Mouse (Mus musculus) liver, postnatal 0 days (tissue): ENCODE measurements around the gene H2-T3. TPM values are rescaled to one million over a fixed set of nuclear protein-coding genes. Genes with fewer than 3 reads are reported as not detected.

Experiments
- ATAC-seq: fragments of 200-750 bp; cut with Nextera tagmentation; 2 replicates; pipeline ENCODE4 v1.8.0; 2017; ENCODE audit warnings: mild to moderate bottlenecking, moderate library complexity
- DNase-seq: peaks from one replicate; pipeline ENCODE4 v3.0.0-alpha.2; 2016
- H3K27ac ChIP-seq: fragments of 300-500 bp; sonication (generic); 2 replicates; pipeline ENCODE4 v1.5.1; 2014; ENCODE audit warnings: antibody characterized with exemption, moderate library complexity, mild to moderate bottlenecking, low read depth
- H3K27me3 ChIP-seq: fragments of 300-500 bp; sonication (generic); 2 replicates; pipeline ENCODE4 v1.6.1; 2014; ENCODE audit warnings: low read length, control low read depth, mixed read lengths; ENCODE audit not compliant: insufficient read depth
- H3K36me3 ChIP-seq: fragments of 300-500 bp; sonication (generic); replicated peaks from 2 replicates; pipeline ENCODE4 v1.6.1; 2014; ENCODE audit warnings: mild to moderate bottlenecking, control low read depth, low read length, moderate library complexity, mixed read lengths; ENCODE audit not compliant: insufficient read depth
- H3K4me1 ChIP-seq: fragments of 300-500 bp; sonication (generic); 2 replicates; pipeline ENCODE4 v1.6.1; 2014; ENCODE audit warnings: antibody characterized with exemption, mild to moderate bottlenecking, control low read depth; ENCODE audit not compliant: insufficient read depth
- H3K4me2 ChIP-seq: fragments of 300-500 bp; sonication (generic); 2 replicates; pipeline ENCODE4 v1.6.1; 2014; ENCODE audit warnings: low read depth, mild to moderate bottlenecking, low read length, moderate library complexity, mixed read lengths
- H3K4me3 ChIP-seq: fragments of 300-500 bp; sonication (generic); 2 replicates; pipeline ENCODE4 v1.5.1; 2014; ENCODE audit warnings: low read depth, low read length
- H3K9ac ChIP-seq: fragments of 300-500 bp; sonication (generic); replicated peaks from 2 replicates; pipeline ENCODE4 v1.6.1; 2014; ENCODE audit warnings: mild to moderate bottlenecking, moderate library complexity
- H3K9me3 ChIP-seq: fragments of 300-500 bp; sonication (generic); 2 replicates; pipeline ENCODE4 v1.6.1; 2016; ENCODE audit warnings: mild to moderate bottlenecking, control low read depth, low read length, mixed read lengths
- CTCF ChIP-seq: sonication (generic); IDR thresholded peaks from 2 replicates; pipeline ENCODE4 v1.5.1; 2016; ENCODE audit warnings: antibody characterized with exemption, low read depth
- EP300 ChIP-seq: IDR thresholded peaks from 2 replicates; pipeline ENCODE4 v1.6.1; 2016; ENCODE audit warnings: antibody characterized with exemption, low read depth, mild to moderate bottlenecking
- WGBS: fragments of 180-500 bp; shearing (Covaris S2); extraction: QIAGEN DNeasy Blood & Tissue Kit; methylation state at CpG from one replicate; pipeline ENCODE4 v1.1.7; 2014; ENCODE audit not compliant: insufficient replicate concordance; 5-methylcytosine and 5-hydroxymethylcytosine counted together
- polyA plus RNA-seq: library from polyadenylated mRNA; unstranded; fragments of >200 nt; fragmentation: Nextera tagmentation; extraction: Ambion mirVana; gene quantifications from 2 replicates; pipeline ENCODE4 v1.2.1, GENCODE M21; 2015

H2-T3 gene
- polyA plus RNA-seq, 1 experiment from 2014 or later, result not detected

- Histone ChIP-seq H3K9ac (no peak overlapping the region; the same call in 1 of the 2 replicates), H3K4me2 (peak overlapping the region; percentile 79), H3K27ac (no peak overlapping the region), H3K4me1 (peaks cover 3% of the 10 kb centered on the region; the same call in 1 of the 2 replicates), H3K9me3 (no peaks in the 10 kb centered on the region), H3K4me3 (peak overlapping the region; percentile 49), H3K36me3 (no peaks in the 10 kb centered on the region), H3K27me3 (peaks cover 8% of the 10 kb centered on the region)
- WGBS, result under 1% methylated on average over 15 of the region's 15 CpGs
- TF ChIP-seq EP300, result no peak
- no peak for TF ChIP-seq CTCF
- ATAC-seq (peak; percentile 83), DNase-seq (peak; percentile 41)
Observed at GRCm38 (mm10) chr17:36205456-36205855, 15.4 kb upstream of the H2-T3 start.

- Histone ChIP-seq H3K27me3 (peaks cover 8% of the 10 kb centered on the region), H3K9me3 (no peaks in the 10 kb centered on the region), H3K4me2 (no peak overlapping the region), H3K4me1 (peaks cover 3% of the 10 kb centered on the region; the same call in 1 of the 2 replicates), H3K4me3 (no peak overlapping the region), H3K9ac (no peak overlapping the region), H3K27ac (no peak overlapping the region), H3K36me3 (no peaks in the 10 kb centered on the region)
- DNase-seq (no peak), ATAC-seq (no peak)
- 75% methylated on average over 2 of the region's 2 CpGs for WGBS
- TF ChIP-seq EP300 (no peak), CTCF (no peak)
Observed at GRCm38 (mm10) chr17:36201851-36202250, 11.8 kb upstream of the H2-T3 start.

GRCm38 (mm10) chr17:36198317-36198716 lies 8.2 kb upstream of the H2-T3 start:
- H3K9ac ChIP-seq, result no peak overlapping the region
- ATAC-seq (no peak), DNase-seq (peak; percentile 51)
- no peaks in the 10 kb centered on the region for H3K27me3 ChIP-seq
- H3K27ac ChIP-seq, result no peak overlapping the region
- no peaks in the 10 kb centered on the region for H3K4me1 ChIP-seq
- WGBS, result 18% methylated on average over 5 of the region's 5 CpGs
- no peak overlapping the region for H3K4me3 ChIP-seq
- no peak overlapping the region for H3K4me2 ChIP-seq
- no peaks in the 10 kb centered on the region for H3K36me3 ChIP-seq
- no peaks in the 10 kb centered on the region for H3K9me3 ChIP-seq
- peak; percentile 54 for TF ChIP-seq CTCF
- no peak for TF ChIP-seq EP300

GRCm38 (mm10) chr17:36194471-36194870 lies 4.4 kb upstream of the H2-T3 start:
- DNase-seq, result no peak
- no peak overlapping the region for H3K9ac ChIP-seq
- peaks cover 6% of the 10 kb centered on the region for H3K27me3 ChIP-seq
- WGBS, result 69% methylated on average over 6 of the region's 6 CpGs
- H3K4me1 ChIP-seq, result no peaks in the 10 kb centered on the region
- no peak overlapping the region for H3K27ac ChIP-seq
- no peaks in the 10 kb centered on the region for H3K9me3 ChIP-seq
- ATAC-seq, result no peak
- H3K4me2 ChIP-seq, result no peak overlapping the region
- no peak for TF ChIP-seq EP300
- TF ChIP-seq CTCF, result no peak
- H3K4me3 ChIP-seq, result no peak overlapping the region
- H3K36me3 ChIP-seq, result no peaks in the 10 kb centered on the region

- peak; percentile 84 for DNase-seq
- peak; percentile 41; the same call in 1 of the 2 replicates for ATAC-seq
- no peak overlapping the region for H3K4me3 ChIP-seq
- no peak overlapping the region for H3K9ac ChIP-seq
- TF ChIP-seq EP300 (no peak), CTCF (peak; percentile 88)
- no peak overlapping the region for H3K27ac ChIP-seq
- no peaks in the 10 kb centered on the region for H3K36me3 ChIP-seq
- H3K4me1 ChIP-seq, result no peaks in the 10 kb centered on the region
- H3K4me2 ChIP-seq, result no peak overlapping the region
- no peaks in the 10 kb centered on the region for H3K9me3 ChIP-seq
- peaks cover 13% of the 10 kb centered on the region for H3K27me3 ChIP-seq
- WGBS, result 22% methylated on average over 8 of the region's 8 CpGs
Observed at GRCm38 (mm10) chr17:36193546-36194141, 3.6 kb upstream of the H2-T3 start.

GRCm38 (mm10) chr17:36192371-36192770 lies 2.3 kb upstream of the H2-T3 start:
- ATAC-seq, result no peak
- no peak overlapping the region for H3K4me3 ChIP-seq
- TF ChIP-seq EP300 (no peak), CTCF (no peak)
- no peaks in the 10 kb centered on the region for H3K9me3 ChIP-seq
- peaks cover 18% of the 10 kb centered on the region for H3K27me3 ChIP-seq
- H3K9ac ChIP-seq, result no peak overlapping the region
- 46% methylated on average over 2 of the region's 2 CpGs for whole genome bisulfite sequencing
- no peak for DNase-seq
- H3K4me2 ChIP-seq, result no peak overlapping the region
- H3K36me3 ChIP-seq, result no peaks in the 10 kb centered on the region
- no peaks in the 10 kb centered on the region for H3K4me1 ChIP-seq
- H3K27ac ChIP-seq, result no peak overlapping the region
